Mouse (Mus musculus) heart, embryonic 15.5 days (tissue): ENCODE measurements around the gene Ptprk. TPM values are rescaled to one million over a fixed set of nuclear protein-coding genes. Genes with fewer than 3 reads are reported as not detected.

ENCODE experiments used
- ATAC-seq: fragments of 200-750 bp; cut with Nextera tagmentation; replicated peaks from 2 replicates; pipeline ENCODE4 v1.8.0; 2017; ENCODE audit warnings: low read depth, moderate TSS enrichment; ENCODE audit not compliant: insufficient number of reproducible peaks, insufficient read depth, low FRiP score
- H3K27ac ChIP-seq: fragments of 300-500 bp; sonication (generic); 2 replicates; pipeline ENCODE4 v1.5.1; 2015; ENCODE audit warnings: mild to moderate bottlenecking, inconsistent platforms
- H3K27me3 ChIP-seq: fragments of 300-500 bp; sonication (generic); 2 replicates; pipeline ENCODE4 v1.6.1; 2015; ENCODE audit warnings: inconsistent platforms
- H3K36me3 ChIP-seq: fragments of 300-500 bp; sonication (generic); 2 replicates; pipeline ENCODE4 v1.6.1; 2015; ENCODE audit warnings: mild to moderate bottlenecking, inconsistent platforms
- H3K4me1 ChIP-seq: fragments of 300-500 bp; sonication (generic); replicated peaks from 2 replicates; pipeline ENCODE4 v1.6.1; 2015; ENCODE audit warnings: inconsistent platforms
- H3K4me2 ChIP-seq: fragments of 300-500 bp; sonication (generic); 2 replicates; pipeline ENCODE4 v1.6.1; 2015; ENCODE audit warnings: inconsistent platforms, mild to moderate bottlenecking, moderate library complexity
- H3K4me3 ChIP-seq: fragments of 300-500 bp; sonication (generic); 2 replicates; pipeline ENCODE4 v1.5.1; 2015; ENCODE audit warnings: mild to moderate bottlenecking, inconsistent platforms
- H3K9ac ChIP-seq: fragments of 300-500 bp; sonication (generic); 2 replicates; pipeline ENCODE4 v1.6.1; 2015; ENCODE audit warnings: mild to moderate bottlenecking, inconsistent platforms
- H3K9me3 ChIP-seq: fragments of 300-500 bp; sonication (generic); replicated peaks from 2 replicates; pipeline ENCODE4 v1.6.1; 2016; ENCODE audit warnings: inconsistent platforms
- WGBS: fragments of 180-500 bp; shearing (Covaris S2); methylation state at CpG from one replicate; pipeline ENCODE4 v1.1.7; 2015; ENCODE audit warnings: mixed read lengths; 5-methylcytosine and 5-hydroxymethylcytosine counted together
- polyA plus RNA-seq: library from polyadenylated mRNA; unstranded; fragments of >200 nt; fragmentation: Nextera tagmentation; extraction: Ambion mirVana; gene quantifications from 2 replicates; pipeline ENCODE4 v1.2.1, GENCODE M21; 2015

Gene Ptprk
- polyA plus RNA-seq, 1 experiment from 2014 or later: 37.3 TPM

- no peak for ATAC-seq
- Histone ChIP-seq H3K4me1 (no peaks in the 10 kb centered on the region), H3K27me3 (no peaks in the 10 kb centered on the region), H3K27ac (no peak overlapping the region), H3K4me3 (no peak overlapping the region), H3K9ac (no peak overlapping the region), H3K4me2 (no peak overlapping the region), H3K36me3 (no peaks in the 10 kb centered on the region), H3K9me3 (no peaks in the 10 kb centered on the region)
- 85% methylated on average over 5 of the region's 5 CpGs for WGBS
Observed at GRCm38 (mm10) chr10:28191440-28191839, 116.8 kb downstream of the Ptprk start.

- Histone ChIP-seq H3K4me1 (no peaks in the 10 kb centered on the region), H3K9ac (no peak overlapping the region), H3K9me3 (no peaks in the 10 kb centered on the region), H3K4me3 (no peak overlapping the region), H3K27ac (no peak overlapping the region), H3K27me3 (no peaks in the 10 kb centered on the region), H3K4me2 (no peak overlapping the region), H3K36me3 (no peaks in the 10 kb centered on the region)
- WGBS: 78% methylated on average over 5 of the region's 5 CpGs
- no peak for ATAC-seq
Observed at GRCm38 (mm10) chr10:28193630-28194029, 119.0 kb downstream of the Ptprk start.

- no peak overlapping the region for H3K27ac ChIP-seq
- no peaks in the 10 kb centered on the region for H3K27me3 ChIP-seq
- whole genome bisulfite sequencing: 92% methylated on average over 3 of the region's 3 CpGs
- peaks cover 3% of the 10 kb centered on the region; the same call in 1 of the 2 replicates for H3K4me1 ChIP-seq
- H3K36me3 ChIP-seq: no peaks in the 10 kb centered on the region
- ATAC-seq: no peak
- H3K4me3 ChIP-seq: no peak overlapping the region
- H3K9ac ChIP-seq: no peak overlapping the region
- no peak overlapping the region for H3K4me2 ChIP-seq
- no peaks in the 10 kb centered on the region for H3K9me3 ChIP-seq
Observed at GRCm38 (mm10) chr10:28200609-28201008, 126.0 kb downstream of the Ptprk start.

- Histone ChIP-seq H3K4me1 (peaks cover 15% of the 10 kb centered on the region), H3K9me3 (no peaks in the 10 kb centered on the region), H3K4me3 (no peak overlapping the region), H3K27me3 (no peaks in the 10 kb centered on the region), H3K36me3 (no peaks in the 10 kb centered on the region), H3K27ac (no peak overlapping the region), H3K4me2 (no peak overlapping the region), H3K9ac (no peak overlapping the region)
- no peak for ATAC-seq
Observed at GRCm38 (mm10) chr10:28209394-28209793, 134.8 kb downstream of the Ptprk start.

GRCm38 (mm10) chr10:28212083-28212482, 137.5 kb downstream of the Ptprk start:
- Histone ChIP-seq H3K36me3 (no peaks in the 10 kb centered on the region), H3K27me3 (no peaks in the 10 kb centered on the region), H3K27ac (no peak overlapping the region), H3K9me3 (no peaks in the 10 kb centered on the region), H3K4me2 (no peak overlapping the region), H3K4me1 (peaks cover 15% of the 10 kb centered on the region), H3K9ac (no peak overlapping the region), H3K4me3 (no peak overlapping the region)
- no peak for ATAC-seq
- 70% methylated on average over 1 of the region's 1 CpGs for WGBS

GRCm38 (mm10) chr10:28215153-28215552, 140.5 kb downstream of the Ptprk start:
- Histone ChIP-seq H3K36me3 (no peaks in the 10 kb centered on the region), H3K4me2 (no peak overlapping the region), H3K9me3 (no peaks in the 10 kb centered on the region), H3K9ac (no peak overlapping the region), H3K27me3 (no peaks in the 10 kb centered on the region), H3K4me3 (no peak overlapping the region), H3K27ac (no peak overlapping the region), H3K4me1 (peaks cover 8% of the 10 kb centered on the region)
- WGBS: 64% methylated on average over 6 of the region's 6 CpGs
- ATAC-seq: no peak

GRCm38 (mm10) chr10:28223602-28224001, 149.0 kb downstream of the Ptprk start:
- Histone ChIP-seq H3K9ac (no peak overlapping the region), H3K27me3 (no peaks in the 10 kb centered on the region), H3K4me2 (no peak overlapping the region), H3K36me3 (no peaks in the 10 kb centered on the region), H3K4me1 (peaks cover 14% of the 10 kb centered on the region), H3K9me3 (no peaks in the 10 kb centered on the region), H3K27ac (no peak overlapping the region), H3K4me3 (no peak overlapping the region)
- ATAC-seq: no peak
- 80% methylated on average over 6 of the region's 6 CpGs for WGBS

- H3K36me3 ChIP-seq: no peaks in the 10 kb centered on the region
- H3K27me3 ChIP-seq: no peaks in the 10 kb centered on the region
- H3K4me1 ChIP-seq: peaks cover 14% of the 10 kb centered on the region
- no peak overlapping the region for H3K4me2 ChIP-seq
- no peak overlapping the region for H3K4me3 ChIP-seq
- no peak for ATAC-seq
- H3K27ac ChIP-seq: no peak overlapping the region
- H3K9me3 ChIP-seq: no peaks in the 10 kb centered on the region
- no peak overlapping the region for H3K9ac ChIP-seq
- WGBS: 89% methylated on average over 1 of the region's 1 CpGs
Observed at GRCm38 (mm10) chr10:28224376-28224775, 149.8 kb downstream of the Ptprk start.

GRCm38 (mm10) chr10:28225536-28226075, 151.0 kb downstream of the Ptprk start:
- no peaks in the 10 kb centered on the region for H3K27me3 ChIP-seq
- no peaks in the 10 kb centered on the region for H3K9me3 ChIP-seq
- WGBS: 48% methylated on average over 5 of the region's 5 CpGs
- no peaks in the 10 kb centered on the region for H3K36me3 ChIP-seq
- no peak for ATAC-seq
- H3K4me3 ChIP-seq: no peak overlapping the region
- no peak overlapping the region for H3K4me2 ChIP-seq
- H3K27ac ChIP-seq: no peak overlapping the region
- peaks cover 14% of the 10 kb centered on the region for H3K4me1 ChIP-seq
- no peak overlapping the region for H3K9ac ChIP-seq

- Histone ChIP-seq H3K4me2 (no peak overlapping the region), H3K9ac (no peak overlapping the region), H3K27me3 (no peaks in the 10 kb centered on the region), H3K4me3 (no peak overlapping the region), H3K4me1 (peaks cover 19% of the 10 kb centered on the region), H3K27ac (no peak overlapping the region; the same call in 1 of the 2 replicates), H3K36me3 (no peaks in the 10 kb centered on the region), H3K9me3 (no peaks in the 10 kb centered on the region)
- ATAC-seq: no peak
- 38% methylated on average over 4 of the region's 4 CpGs for WGBS
Observed at GRCm38 (mm10) chr10:28227732-28228131, 153.1 kb downstream of the Ptprk start.

- no peak for ATAC-seq
- WGBS: 79% methylated on average over 1 of the region's 1 CpGs
- no peaks in the 10 kb centered on the region for H3K27me3 ChIP-seq
- peaks cover 19% of the 10 kb centered on the region for H3K4me1 ChIP-seq
- H3K9me3 ChIP-seq: no peaks in the 10 kb centered on the region
- H3K4me3 ChIP-seq: no peak overlapping the region
- H3K36me3 ChIP-seq: no peaks in the 10 kb centered on the region
- no peak overlapping the region for H3K27ac ChIP-seq
- no peak overlapping the region for H3K4me2 ChIP-seq
- H3K9ac ChIP-seq: no peak overlapping the region
Observed at GRCm38 (mm10) chr10:28228208-28228607, 153.6 kb downstream of the Ptprk start.

- Histone ChIP-seq H3K4me3 (no peak overlapping the region), H3K27me3 (no peaks in the 10 kb centered on the region), H3K4me1 (peaks cover 7% of the 10 kb centered on the region; the same call in 1 of the 2 replicates), H3K27ac (no peak overlapping the region), H3K4me2 (no peak overlapping the region), H3K9me3 (no peaks in the 10 kb centered on the region), H3K36me3 (no peaks in the 10 kb centered on the region), H3K9ac (no peak overlapping the region)
- ATAC-seq: no peak
- WGBS: 72% methylated on average over 4 of the region's 4 CpGs
Observed at GRCm38 (mm10) chr10:28232273-28233167, 157.9 kb downstream of the Ptprk start.
